Mouse (Mus musculus) spleen, embryonic (tissue): ENCODE measurements at regions not wholly inside any gene's neighbourhood (a gene's known extent, or its start where the extent isn't known, plus 50 kb on each side); places are given as distances from the start of the nearest gene placed in this dataset.

Source experiments
- CTCF ChIA-PET: fragments of 350-600 bp; sonication (Branson Sonifier 250); formaldehyde crosslinking; loops from one replicate; lab custom pipeline; 2022; lab: Charles Lee

GRCm38 (mm10) chr2:9435155-9435872 lies 445.7 kb upstream of the 4930412O13Rik start:
- CTCF ChIA-PET: no interaction called here

- CTCF ChIA-PET: no interaction called here
Observed at GRCm38 (mm10) chr2:9443103-9443502, 437.9 kb upstream of the 4930412O13Rik start.

GRCm38 (mm10) chr2:9445826-9446225 lies 435.2 kb upstream of the 4930412O13Rik start:
- CTCF ChIA-PET: no interaction called here

DNA sequence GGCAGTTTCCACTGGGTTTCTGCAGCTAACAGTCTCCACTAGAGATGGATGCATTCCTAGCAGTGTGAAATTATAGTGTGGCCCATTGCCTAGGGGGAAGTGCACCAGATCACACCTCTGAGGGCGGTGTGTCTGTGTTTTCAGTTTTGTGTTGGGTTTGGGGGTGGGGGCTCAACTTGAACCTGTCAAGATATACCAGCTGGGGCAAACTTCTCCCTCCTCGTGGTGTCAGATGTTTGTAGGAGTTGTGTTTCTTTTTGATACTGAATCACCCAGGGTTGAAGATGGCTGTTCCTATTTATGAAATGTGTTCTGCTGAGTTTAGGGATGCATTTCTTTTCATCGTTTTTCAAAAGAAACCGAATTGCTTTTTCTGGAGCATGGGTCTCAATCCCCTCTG lies 416.6 kb upstream of the 4930412O13Rik start:
- CTCF ChIA-PET: no interaction called here

DNA sequence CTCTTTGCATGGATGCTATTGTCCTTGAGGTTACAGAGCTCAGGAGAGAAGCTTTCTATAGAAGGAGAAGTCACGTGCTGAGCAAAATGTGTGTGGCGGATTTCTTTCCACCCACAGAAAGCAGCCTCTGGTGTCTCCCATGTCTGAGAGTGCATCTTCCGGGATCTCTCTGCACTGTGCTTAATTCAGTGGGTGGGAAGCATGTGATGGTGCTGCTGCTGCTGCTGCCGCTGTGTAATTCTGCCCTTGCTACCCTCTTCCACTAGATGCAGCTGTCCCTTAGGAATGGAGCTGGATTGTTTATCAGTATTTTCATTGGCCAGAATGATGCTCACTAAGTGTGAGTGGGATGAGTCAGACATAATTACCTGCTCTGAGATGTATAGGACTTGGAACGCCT lies 416.2 kb upstream of the 4930412O13Rik start:
- CTCF ChIA-PET: no interaction called here

DNA sequence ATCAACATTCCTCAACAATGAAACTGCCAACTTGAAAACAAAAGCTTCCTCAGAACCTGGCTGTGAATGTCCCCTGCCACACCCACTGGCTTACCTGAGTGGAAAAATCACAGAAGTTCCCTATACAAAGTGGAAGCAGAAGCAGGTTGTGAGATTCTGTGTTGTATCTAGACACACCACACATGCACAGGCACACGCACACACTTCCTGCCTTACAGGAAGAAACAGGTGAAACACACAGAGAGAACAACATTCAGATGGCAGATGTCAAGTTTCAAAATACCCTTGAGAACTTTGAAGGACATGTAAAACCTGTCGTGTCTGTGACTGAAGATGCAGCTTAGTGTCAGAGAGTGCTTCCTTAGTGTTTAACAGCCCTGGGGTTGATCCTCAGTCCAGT lies 413.5 kb upstream of the 4930412O13Rik start:
- CTCF ChIA-PET: no interaction called here

- CTCF ChIA-PET: no interaction called here
Observed at GRCm38 (mm10) chr2:9468651-9469050, 412.4 kb upstream of the 4930412O13Rik start.

GRCm38 (mm10) chr2:9481678-9482345 lies 399.2 kb upstream of the 4930412O13Rik start:
- CTCF ChIA-PET: no interaction called here

- CTCF ChIA-PET: no interaction called here
Observed at GRCm38 (mm10) chr2:9487381-9487914, 393.6 kb upstream of the 4930412O13Rik start.

GRCm38 (mm10) chr2:9493606-9494145 lies 387.4 kb upstream of the 4930412O13Rik start:
- CTCF ChIA-PET: no interaction called here

- CTCF ChIA-PET: no interaction called here
Observed at GRCm38 (mm10) chr2:9520045-9520444, 361.0 kb upstream of the 4930412O13Rik start.

DNA sequence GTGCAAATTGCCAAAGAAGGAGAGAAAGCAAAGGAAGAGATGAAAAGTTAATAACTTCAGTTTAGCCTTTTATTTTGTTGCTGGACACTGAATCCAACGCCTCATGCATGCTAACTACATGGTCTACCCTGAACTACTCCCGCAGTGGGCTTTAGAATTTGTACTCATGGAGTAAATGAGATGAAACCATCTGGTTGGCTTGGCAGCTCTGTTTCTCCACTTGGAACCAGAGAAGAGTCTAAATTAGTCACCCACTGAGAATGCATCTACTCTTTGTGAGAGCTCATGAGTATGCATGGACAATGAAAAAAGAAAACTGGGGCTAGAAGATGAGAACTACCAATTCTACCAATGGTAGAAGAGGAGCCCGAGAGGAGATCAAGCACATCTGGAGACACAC lies 355.1 kb upstream of the 4930412O13Rik start:
- CTCF ChIA-PET: no interaction called here

DNA sequence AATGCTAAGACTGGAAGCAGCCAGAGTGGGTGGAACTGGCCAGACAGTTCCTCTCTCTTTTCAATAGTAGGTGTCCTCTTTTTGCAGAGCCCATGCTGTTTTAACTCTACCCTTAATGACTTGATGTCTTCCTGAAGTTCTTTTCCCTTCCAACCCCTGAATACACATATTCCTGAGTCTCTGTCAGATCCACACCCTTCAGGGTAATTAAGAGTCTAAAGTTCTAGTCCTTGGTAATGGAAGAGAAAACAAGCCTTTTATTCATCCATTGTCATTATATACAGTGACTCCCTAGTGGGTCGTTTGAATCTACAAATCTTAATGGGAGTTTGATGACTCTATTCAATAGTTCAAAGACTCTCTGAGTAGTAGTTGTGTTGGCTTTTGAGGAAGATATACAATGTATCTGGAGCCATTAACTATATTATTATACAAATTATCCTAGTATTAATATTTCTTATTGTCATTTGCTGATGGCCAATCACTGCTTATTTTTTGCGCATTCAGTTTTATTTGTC lies 345.9 kb upstream of the 4930412O13Rik start:
- CTCF ChIA-PET: no interaction called here

GRCm38 (mm10) chr2:9547771-9548590 lies 333.1 kb upstream of the 4930412O13Rik start:
- CTCF ChIA-PET: no interaction called here

GRCm38 (mm10) chr2:9553313-9553712 lies 327.7 kb upstream of the 4930412O13Rik start:
- CTCF ChIA-PET: no interaction called here

- CTCF ChIA-PET: no interaction called here
Observed at GRCm38 (mm10) chr2:9564487-9565043, 316.5 kb upstream of the 4930412O13Rik start.

- CTCF ChIA-PET: no interaction called here
Observed at GRCm38 (mm10) chr2:9569220-9569619, 311.8 kb upstream of the 4930412O13Rik start.

DNA sequence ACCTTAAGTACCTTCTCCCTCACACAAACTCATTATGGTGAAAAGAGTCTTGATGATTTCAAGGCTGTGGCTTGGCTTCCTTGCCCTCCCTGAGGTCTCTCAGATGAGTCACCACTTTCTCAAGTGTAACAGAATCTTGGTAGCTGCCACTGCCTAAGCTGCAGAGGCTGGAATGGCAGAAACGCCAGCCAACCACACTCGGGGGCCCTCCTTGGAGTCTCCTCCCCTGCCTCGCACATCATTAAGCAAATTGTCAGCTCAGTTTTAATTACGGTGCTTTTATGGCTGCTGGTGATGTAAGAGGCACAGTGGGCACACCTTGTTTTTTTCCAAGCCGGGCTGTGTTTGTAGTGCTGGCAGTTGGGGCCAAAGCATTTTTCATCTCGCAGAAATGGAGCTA lies 306.9 kb upstream of the 4930412O13Rik start:
- CTCF ChIA-PET: no interaction called here

DNA sequence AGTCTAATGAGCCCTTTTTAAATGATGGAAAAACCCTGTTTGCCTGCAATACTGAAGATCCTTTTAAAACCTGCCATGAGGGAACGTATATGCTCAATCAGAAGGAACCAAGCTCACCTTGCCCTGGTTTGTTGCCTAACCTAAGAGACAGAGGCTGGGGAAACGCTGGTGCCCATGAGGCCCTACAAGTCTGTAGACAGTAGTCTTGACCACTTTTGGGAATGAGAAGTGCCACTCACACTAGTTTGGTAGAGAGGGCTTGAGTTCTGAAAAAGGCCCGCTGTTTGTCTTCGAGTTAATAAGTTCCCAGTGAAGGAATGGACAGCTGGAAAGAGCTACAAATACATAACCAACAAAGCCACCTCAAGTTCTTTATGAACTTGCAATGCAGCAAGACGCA lies 306.4 kb upstream of the 4930412O13Rik start:
- CTCF ChIA-PET: no interaction called here

DNA sequence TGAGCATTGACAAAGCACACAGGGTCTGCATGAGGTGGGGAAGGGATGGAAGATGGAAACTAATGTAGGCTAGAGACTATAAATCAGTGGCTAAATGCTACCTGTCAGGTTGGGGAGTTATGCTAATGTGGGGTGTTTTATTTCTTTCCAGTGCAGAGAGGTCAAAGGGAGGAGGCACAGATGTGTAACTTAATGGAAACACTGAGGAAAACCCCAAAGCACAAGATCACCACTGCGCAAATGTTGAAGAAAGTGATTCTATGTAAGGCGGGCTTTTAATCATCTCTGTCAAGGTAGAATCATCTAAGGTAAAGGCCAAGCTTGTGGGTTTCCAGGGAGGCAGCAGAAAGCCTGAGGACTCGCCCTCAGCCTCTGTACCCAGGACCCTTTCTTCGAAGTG lies 303.2 kb upstream of the 4930412O13Rik start:
- CTCF ChIA-PET: no interaction called here

GRCm38 (mm10) chr2:9587389-9587788 lies 293.7 kb upstream of the 4930412O13Rik start:
- CTCF ChIA-PET: no interaction called here
